Mouse (Mus musculus) embryo, embryonic 11 days (tissue): ENCODE measurements at regions not wholly inside any gene's neighbourhood (a gene's known extent, or its start where the extent isn't known, plus 50 kb on each side); places are given as distances from the start of the nearest gene placed in this dataset.

ENCODE experiments used
- DNase-seq: peaks from one replicate; pipeline ENCODE4 v3.0.0-alpha.2; 2015

- DNase-seq: no peak
Observed at GRCm38 (mm10) chr3:41171772-41172171, 88.9 kb upstream of the Pgrmc2 start.

DNA sequence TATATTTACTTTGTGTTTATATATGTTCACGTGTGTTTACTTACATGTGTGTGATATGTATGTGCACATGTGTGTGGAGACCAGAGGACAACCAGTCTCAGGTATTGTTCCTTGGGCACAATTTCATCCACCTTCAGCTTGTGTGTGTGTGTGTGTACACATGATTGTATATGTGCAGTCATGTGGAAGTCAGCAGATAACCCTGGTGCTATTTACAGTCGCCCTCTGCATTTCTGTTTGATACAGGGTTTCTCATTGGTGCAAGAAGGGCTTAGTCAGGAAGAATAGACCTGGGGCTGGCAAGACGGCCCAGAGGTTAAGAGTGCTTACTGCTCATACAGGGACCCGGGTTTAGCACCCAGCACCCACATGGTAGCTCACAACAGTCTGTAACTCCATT, 88.5 kb upstream of the Pgrmc2 start:
- no peak for DNase-seq

DNA sequence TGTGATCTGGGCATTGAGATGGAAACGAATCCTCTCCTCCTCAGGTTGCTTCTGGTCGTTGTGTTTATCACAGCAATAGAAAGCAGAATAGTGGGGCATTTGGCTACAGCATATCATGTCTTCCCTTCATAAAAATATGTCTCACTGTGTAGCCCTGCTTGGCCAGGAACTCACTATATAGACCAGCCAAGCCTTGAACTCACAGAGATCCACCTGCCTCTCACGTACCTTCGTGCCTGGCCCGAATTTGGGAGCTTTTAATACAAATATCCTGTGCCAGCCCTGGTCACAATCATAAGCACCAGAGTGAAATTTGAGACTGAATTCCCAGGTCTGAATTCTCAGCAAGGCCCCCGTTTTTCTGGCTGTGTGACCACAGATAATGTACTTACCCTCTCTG, 87.7 kb upstream of the Pgrmc2 start:
- DNase-seq: no peak

DNA sequence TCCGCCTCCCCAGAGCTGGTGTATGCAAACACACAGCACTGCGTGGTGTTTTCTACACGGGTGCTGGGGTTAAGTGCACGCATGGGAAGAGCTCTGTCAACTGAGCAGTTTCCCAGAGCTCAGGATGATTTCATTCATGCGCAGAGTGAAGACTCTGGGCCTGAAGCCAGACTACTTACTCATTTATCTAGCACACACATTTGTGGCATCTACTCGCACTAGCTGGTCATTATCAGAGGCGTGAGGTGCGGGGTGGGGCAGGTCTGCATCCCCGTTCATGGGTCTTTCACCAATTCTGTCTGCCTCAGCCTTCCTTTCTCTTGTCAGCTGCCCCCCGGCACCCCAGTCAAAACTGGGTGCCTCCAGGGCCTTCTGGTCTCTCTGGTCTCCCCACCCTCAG, 86.6 kb upstream of the Pgrmc2 start:
- DNase-seq: no peak

DNA sequence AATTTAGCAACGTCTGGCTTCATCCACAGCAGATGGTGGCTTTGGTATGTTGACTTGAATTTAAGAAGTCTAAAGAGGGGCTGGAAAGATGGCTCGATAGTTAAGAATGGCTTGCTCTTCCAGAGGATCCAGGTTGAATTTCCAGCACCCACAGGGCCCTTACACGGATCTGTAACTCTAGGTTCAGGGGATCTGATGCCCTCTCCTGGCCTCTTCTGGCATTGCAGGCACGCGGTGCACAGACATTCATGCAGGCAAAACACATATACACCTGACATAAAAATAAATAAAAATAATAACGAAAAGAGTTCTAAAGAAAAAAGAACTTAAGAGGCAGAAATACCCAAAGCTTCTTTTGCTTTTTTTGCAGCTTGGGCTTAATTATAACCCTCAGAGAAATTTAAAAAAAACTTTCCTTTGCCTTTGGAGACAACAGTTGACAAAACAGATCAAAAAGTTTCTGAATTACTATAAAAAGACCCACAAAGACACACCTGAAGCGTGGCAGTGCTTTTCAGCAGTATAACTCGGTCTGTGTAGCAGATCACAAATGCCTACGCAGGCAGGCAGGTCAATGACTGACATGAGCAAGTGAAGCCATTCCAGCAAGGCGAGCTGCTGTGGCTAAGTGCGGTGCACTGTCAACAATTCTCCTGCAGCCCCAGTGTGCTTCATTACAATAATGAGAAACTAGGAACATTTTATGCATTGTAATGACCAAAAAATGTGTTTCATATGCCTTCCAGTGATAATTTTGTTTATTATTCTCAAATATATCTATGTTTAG, 85.5 kb upstream of the Pgrmc2 start:
- DNase-seq: no peak

DNA sequence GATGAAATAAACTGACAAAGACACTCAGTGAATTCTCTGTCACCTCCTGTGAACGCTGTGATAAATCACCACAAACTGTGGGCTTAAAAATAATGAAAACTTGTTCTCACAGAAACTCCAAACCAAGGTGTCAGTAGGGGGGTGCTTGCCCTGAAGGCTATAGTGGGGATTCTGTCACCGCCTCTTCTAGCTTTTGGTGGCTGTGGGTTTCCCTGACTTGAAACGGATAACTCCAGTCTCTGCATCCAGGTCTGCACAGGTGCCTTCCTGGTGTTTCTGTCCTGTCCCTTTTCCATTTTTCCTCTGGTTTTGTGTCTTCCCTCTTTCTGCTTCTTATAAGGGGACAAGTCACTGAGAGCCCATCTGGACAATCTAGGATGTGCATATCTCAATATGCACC, 84.6 kb upstream of the Pgrmc2 start:
- DNase-seq: no peak

GRCm38 (mm10) chr3:41164736-41165135, 81.9 kb upstream of the Pgrmc2 start:
- no peak for DNase-seq

DNA sequence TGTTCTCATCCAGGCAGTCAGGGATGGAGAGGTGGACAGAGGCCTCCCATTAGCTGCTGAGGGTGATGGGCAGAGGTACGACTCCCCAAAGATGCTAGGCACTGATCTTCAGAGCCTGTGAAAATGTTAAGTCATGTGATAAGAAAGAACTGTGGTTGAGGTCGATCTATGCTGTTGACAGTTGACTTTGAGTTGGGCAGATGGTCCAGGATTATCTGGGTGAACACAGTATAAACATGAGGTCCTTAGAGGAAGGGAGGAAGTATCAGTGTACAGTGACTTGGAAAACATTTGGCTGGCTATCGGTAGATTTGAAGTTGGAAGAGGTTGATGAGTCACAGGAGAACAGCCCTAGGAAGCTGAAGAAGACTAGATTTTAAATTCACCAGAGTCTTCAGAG, 80.9 kb upstream of the Pgrmc2 start:
- DNase-seq: no peak

DNA sequence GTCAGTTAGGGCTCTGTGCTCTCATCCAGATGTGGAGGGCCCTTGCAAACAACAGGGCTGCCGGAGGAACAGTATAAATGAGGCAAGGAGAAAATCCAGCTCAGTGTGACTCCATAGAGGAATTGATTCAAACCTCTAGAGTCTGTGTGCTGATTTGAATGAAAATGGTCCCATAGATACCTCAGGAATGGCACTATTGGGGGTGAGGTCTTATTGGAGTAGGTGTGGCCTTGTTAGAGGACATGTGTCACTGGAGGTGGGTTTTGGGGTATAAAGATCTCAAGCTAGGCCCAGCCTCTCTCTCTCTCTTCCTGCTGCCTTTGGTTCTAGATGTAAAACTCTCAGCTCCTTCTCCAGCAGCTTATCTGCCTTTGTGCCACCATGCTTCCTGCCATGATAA, 79.7 kb upstream of the Pgrmc2 start:
- no peak for DNase-seq

- DNase-seq: no peak
Observed at GRCm38 (mm10) chr3:41160648-41161047, 77.8 kb upstream of the Pgrmc2 start.

DNA sequence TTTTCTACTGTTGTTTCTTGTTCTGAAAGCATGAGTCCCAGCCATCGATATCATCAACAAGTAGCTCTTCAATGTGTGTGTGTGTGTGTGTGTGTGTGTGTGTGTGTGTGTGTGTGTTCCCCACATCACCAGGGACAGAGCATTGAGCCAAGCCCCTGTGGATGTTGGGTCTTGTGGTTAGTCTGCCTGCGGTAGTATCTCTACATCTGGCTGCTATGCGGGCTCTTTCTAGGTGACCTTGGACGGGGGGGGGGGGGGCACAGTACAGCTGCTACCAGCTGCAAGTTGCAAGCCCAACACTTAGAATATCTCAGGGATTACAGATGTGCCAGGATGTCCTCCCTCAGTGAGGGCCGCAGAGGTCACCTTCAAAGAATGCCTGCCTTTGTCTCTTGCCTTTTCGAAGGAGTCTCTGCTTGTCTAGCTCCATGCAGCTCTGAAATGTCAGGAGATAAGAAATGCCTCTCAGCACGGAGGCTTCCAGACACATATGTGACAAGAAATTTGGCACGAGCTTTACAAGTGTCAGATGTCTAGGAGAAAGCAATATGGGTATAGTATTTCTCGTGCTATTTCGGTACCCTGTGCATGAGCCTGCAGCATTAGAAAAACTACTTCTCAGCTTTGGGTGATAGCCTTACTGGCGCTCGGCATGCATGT, 75.6 kb upstream of the Pgrmc2 start:
- DNase-seq: no peak

- no peak for DNase-seq
Observed at GRCm38 (mm10) chr3:41157428-41157827, 74.6 kb upstream of the Pgrmc2 start.

GRCm38 (mm10) chr3:41156562-41156961, 73.7 kb upstream of the Pgrmc2 start:
- no peak for DNase-seq

- no peak for DNase-seq
Observed at GRCm38 (mm10) chr3:41155132-41155760, 72.4 kb upstream of the Pgrmc2 start.

DNA sequence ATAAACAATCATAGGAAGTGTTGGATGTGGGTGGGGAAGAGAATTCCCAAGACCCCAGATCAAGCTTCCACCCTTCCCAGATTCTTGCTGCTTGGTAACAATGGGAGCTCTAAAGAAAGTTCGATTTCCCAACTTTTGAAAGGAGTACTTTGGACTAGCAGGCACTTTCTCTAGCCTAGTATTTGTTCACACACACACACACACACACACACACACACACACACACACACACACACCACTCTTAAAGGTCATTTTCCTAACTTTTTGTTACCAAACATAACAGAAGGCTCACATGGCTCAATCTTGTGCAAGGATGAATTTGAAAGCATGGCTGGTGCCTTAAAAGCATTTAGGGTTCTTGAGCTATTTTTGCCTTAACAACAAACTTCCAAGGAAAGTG, 71.6 kb upstream of the Pgrmc2 start:
- DNase-seq: no peak

- no peak for DNase-seq
Observed at GRCm38 (mm10) chr3:41151989-41152388, 69.1 kb upstream of the Pgrmc2 start.

DNA sequence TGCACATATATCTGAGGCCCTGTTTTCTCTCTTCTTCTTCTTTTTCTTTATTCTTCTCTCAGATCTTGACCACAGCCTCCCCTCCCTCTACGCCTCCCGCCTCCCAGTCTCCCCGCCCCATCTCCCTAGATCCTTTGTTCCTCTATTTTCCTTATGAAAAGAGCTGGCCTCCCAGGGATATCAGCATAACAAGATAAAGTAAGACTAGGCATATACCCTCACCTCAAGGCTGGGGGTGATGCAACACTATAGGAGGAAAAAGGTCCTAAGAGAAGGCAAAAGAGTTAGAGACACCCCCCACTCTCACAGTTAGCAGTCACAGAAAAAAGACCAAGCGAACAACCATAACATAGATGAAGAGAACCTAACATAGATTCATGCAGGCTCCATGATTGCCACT, 57.5 kb upstream of the Pgrmc2 start:
- DNase-seq: no peak

GRCm38 (mm10) chr3:41137931-41138330, 55.1 kb upstream of the Pgrmc2 start:
- DNase-seq: no peak

DNA sequence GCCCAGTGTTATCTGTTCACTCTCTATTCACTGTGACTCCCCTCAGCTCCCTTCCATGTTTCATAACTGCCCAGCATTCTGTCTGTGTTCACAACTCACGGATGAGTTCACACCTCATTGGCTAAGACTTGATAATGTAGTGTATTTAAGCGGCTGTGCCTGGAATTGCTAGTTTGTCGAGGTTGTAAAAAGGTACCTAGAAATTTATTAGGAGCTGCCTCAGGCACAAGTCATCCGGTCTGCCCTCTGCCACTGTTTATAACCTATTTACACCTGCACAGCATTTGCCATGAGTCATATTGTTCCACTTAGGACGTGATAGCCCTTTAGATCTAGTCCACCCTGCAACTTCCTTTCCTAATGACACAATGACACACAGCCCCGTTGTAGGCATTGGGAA, 50.0 kb upstream of the Pgrmc2 start:
- no peak for DNase-seq
